8 mouse cellular contexts compared by ENCODE assay signal in genomic region chr11:6388126-6388725, GRCm38 (mm10). TPM values are rescaled to one million over a fixed set of nuclear protein-coding genes. Genes with fewer than 3 reads are reported as not detected.
DNase-seq lines count a peak whose midpoint lies in the region; ATAC-seq and TF ChIP-seq lines count a peak whose summit lies in the region.

No protein-coding gene starts in this region.

- H3K36me3 ChIP-seq in kidney, embryonic 16.5 days (ENCODE audit: insufficient read depth, low read length), result no peaks in the 10 kb centered on the region
- H3K36me3 ChIP-seq in embryonic facial prominence, embryonic 11.5 days (replicated peaks; ENCODE audit: control insufficient read depth, insufficient read depth, low read depth, low read length), result no peaks in the 10 kb centered on the region; the same call in none of the 2 replicates
- peaks cover 10% of the 10 kb centered on the region for H3K36me3 ChIP-seq in hindbrain, embryonic 16.5 days (ENCODE audit: control insufficient read depth, insufficient read depth, low read length)
- H3K36me3 ChIP-seq in midbrain, postnatal 0 days (ENCODE audit: insufficient read depth, low read length), result 0 out of 2 replicates have a peak, but pooled peaks cover 2% of the 10 kb centered on the region

- peak overlapping the region; percentile 90; the same call in 1 of the 2 replicates for H3K9ac ChIP-seq in kidney, embryonic 16.5 days (replicated peaks; ENCODE audit: low read length)
- peak overlapping the region; percentile 87 for H3K9ac ChIP-seq in embryonic facial prominence, embryonic 11.5 days (replicated peaks; ENCODE audit: low read length)
- H3K9ac ChIP-seq in hindbrain, embryonic 16.5 days (ENCODE audit: low read depth, low read length), result no peak overlapping the region
- peak overlapping the region; percentile 89; the same call in 1 of the 2 replicates for H3K9ac ChIP-seq in midbrain, postnatal 0 days (replicated peaks; ENCODE audit: low read length, poor library complexity, severe bottlenecking)

- peak overlapping the region; percentile 85 for H3K4me2 ChIP-seq in kidney, embryonic 16.5 days (replicated peaks; ENCODE audit: low read depth, low read length)
- H3K4me2 ChIP-seq in embryonic facial prominence, embryonic 11.5 days (ENCODE audit: low read depth, low read length), result no peak overlapping the region
- peak overlapping the region; percentile 48 for H3K4me2 ChIP-seq in hindbrain, embryonic 16.5 days (ENCODE audit: low read length)
- H3K4me2 ChIP-seq in midbrain, postnatal 0 days (ENCODE audit: low read depth, low read length, poor library complexity, severe bottlenecking), result peak overlapping the region; percentile 75

- peak overlapping the region; percentile 95 for H3K4me3 ChIP-seq in kidney, embryonic 16.5 days (ENCODE audit: low read length)
- no peak overlapping the region; the same call in 1 of the 2 replicates for H3K4me3 ChIP-seq in embryonic facial prominence, embryonic 11.5 days (ENCODE audit: low read depth, low read length)
- H3K4me3 ChIP-seq in hindbrain, embryonic 16.5 days (ENCODE audit: low read length), result peak overlapping the region; percentile 91
- peak overlapping the region; percentile 89 for H3K4me3 ChIP-seq in midbrain, postnatal 0 days (ENCODE audit: low read depth, low read length)

- H3K9me3 ChIP-seq in kidney, embryonic 16.5 days (ENCODE audit: low read length), result no peaks in the 10 kb centered on the region
- H3K9me3 ChIP-seq in embryonic facial prominence, embryonic 11.5 days (replicated peaks; ENCODE audit: control insufficient read depth, low read length), result no peaks in the 10 kb centered on the region
- H3K9me3 ChIP-seq in hindbrain, embryonic 16.5 days (ENCODE audit: control insufficient read depth, low read length), result no peaks in the 10 kb centered on the region
- no peaks in the 10 kb centered on the region for H3K9me3 ChIP-seq in midbrain, postnatal 0 days (ENCODE audit: low read length)

- TF ChIP-seq CTCF in midbrain, postnatal 0 days (IDR thresholded peaks at IDR 0.05), result no peak

- peaks cover 12% of the 10 kb centered on the region for H3K4me1 ChIP-seq in kidney, embryonic 16.5 days (ENCODE audit: insufficient read depth, low read length)
- H3K4me1 ChIP-seq in embryonic facial prominence, embryonic 11.5 days (ENCODE audit: control insufficient read depth, insufficient read depth, low read length), result no peaks in the 10 kb centered on the region
- peaks cover 16% of the 10 kb centered on the region for H3K4me1 ChIP-seq in hindbrain, embryonic 16.5 days (ENCODE audit: control insufficient read depth, insufficient read depth, low read depth, low read length)
- peaks cover 11% of the 10 kb centered on the region; the same call in 1 of the 2 replicates for H3K4me1 ChIP-seq in midbrain, postnatal 0 days (ENCODE audit: insufficient read depth, low read length)

- 91% methylated on average over 6 of the region's 6 CpGs for WGBS in kidney, embryonic 16.5 days
- WGBS in embryonic facial prominence, embryonic 11.5 days, result 87% methylated on average over 6 of the region's 6 CpGs
- 87% methylated on average over 6 of the region's 6 CpGs for WGBS in hindbrain, embryonic 16.5 days
- 90% methylated on average over 6 of the region's 6 CpGs for WGBS in midbrain, postnatal 0 days

- no peak for ATAC-seq in kidney, embryonic 16.5 days (ENCODE audit: low FRiP score, low TSS enrichment)
- no peak for ATAC-seq in embryonic facial prominence, embryonic 11.5 days (replicated peaks; ENCODE audit: insufficient number of reproducible peaks, low FRiP score, low TSS enrichment, low read depth)
- no peak for ATAC-seq in hindbrain, embryonic 16.5 days
- no peak for ATAC-seq in midbrain, postnatal 0 days (ENCODE audit: low FRiP score)

- no peaks in the 10 kb centered on the region for H3K27me3 ChIP-seq in kidney, embryonic 16.5 days (ENCODE audit: insufficient read depth, low read length)
- H3K27me3 ChIP-seq in embryonic facial prominence, embryonic 11.5 days (ENCODE audit: control insufficient read depth, insufficient read depth, low read length), result no peaks in the 10 kb centered on the region
- H3K27me3 ChIP-seq in hindbrain, embryonic 16.5 days (replicated peaks; ENCODE audit: control insufficient read depth, insufficient read depth, low read length), result no peaks in the 10 kb centered on the region
- H3K27me3 ChIP-seq in midbrain, postnatal 0 days (ENCODE audit: insufficient read depth, low read length), result no peaks in the 10 kb centered on the region

- no peak for DNase-seq in kidney, adult 11 months
- no peak for DNase-seq in embryonic facial prominence, embryonic 11.5 days (ENCODE audit: low spot score)
- no peak for DNase-seq in midbrain, postnatal 0 days (ENCODE audit: low spot score)
- DNase-seq in left cerebral cortex, postnatal 10 days (ENCODE audit: extremely low spot score in 1 of 2, low spot score in 2 of 2), result no peak
- no peak for DNase-seq in thymus, postnatal 4 days
- no peak for DNase-seq in left cerebral cortex, adult 9 months (ENCODE audit: low spot score in 2 of 2)

- H3K27ac ChIP-seq in kidney, embryonic 16.5 days (ENCODE audit: low read length), result peak overlapping the region; percentile 97
- no peak overlapping the region for H3K27ac ChIP-seq in embryonic facial prominence, embryonic 11.5 days (replicated peaks; ENCODE audit: low read depth, low read length)
- peak overlapping the region; percentile 95 for H3K27ac ChIP-seq in hindbrain, embryonic 16.5 days (ENCODE audit: low read depth, low read length)
- peak overlapping the region; percentile 83; the same call in 1 of the 2 replicates for H3K27ac ChIP-seq in midbrain, postnatal 0 days (ENCODE audit: low read depth, low read length)

- intact Hi-C loops in left cerebral cortex, postnatal 10 days (cut with DNase I), result no loop called here

RNA-seq across cellular contexts. Expression of gene Zmiz2, which starts 0.6 kb away (rescaled TPM):
- polyA plus RNA-seq in kidney, embryonic 16.5 days (2015; fragmentation: Nextera tagmentation; extraction: Ambion mirVana), result 11.7 and 12.5 TPM in 2 replicates
- polyA plus RNA-seq in embryonic facial prominence, embryonic 11.5 days (2014; fragmentation: Nextera tagmentation; extraction: Ambion mirVana), result 9.0 and 9.6 TPM in 2 replicates
- 29.1 and 29.6 TPM in 2 replicates for polyA plus RNA-seq in hindbrain, embryonic 16.5 days (2015; fragmentation: Nextera tagmentation; extraction: Ambion mirVana)
- total RNA-seq in midbrain, postnatal 0 days (2014; rRNA removed), result 139 and 153 TPM in 2 replicates
- polyA plus RNA-seq in midbrain, postnatal 0 days (2015; fragmentation: Nextera tagmentation; extraction: Ambion mirVana), result 33.7 and 36.0 TPM in 2 replicates
- 100 to 1,000 TPM; 199 to 203 TPM for total RNA-seq in left cerebral cortex, postnatal 10 days (2021)

RNA-seq across cellular contexts. Expression of gene Ppia, which starts 27.0 kb away (rescaled TPM):
- polyA plus RNA-seq in kidney, embryonic 16.5 days (2015; fragmentation: Nextera tagmentation; extraction: Ambion mirVana), result 4,884 and 4,942 TPM in 2 replicates
- polyA plus RNA-seq in embryonic facial prominence, embryonic 11.5 days (2014; fragmentation: Nextera tagmentation; extraction: Ambion mirVana), result 5,819 and 6,203 TPM in 2 replicates
- 4,094 and 4,423 TPM in 2 replicates for polyA plus RNA-seq in hindbrain, embryonic 16.5 days (2015; fragmentation: Nextera tagmentation; extraction: Ambion mirVana)
- 2,296 and 2,489 TPM in 2 replicates for total RNA-seq in midbrain, postnatal 0 days (2014; rRNA removed)
- 5,099 and 5,106 TPM in 2 replicates for polyA plus RNA-seq in midbrain, postnatal 0 days (2015; fragmentation: Nextera tagmentation; extraction: Ambion mirVana)
- 1,000 to 10,000 TPM; 2,299 to 2,355 TPM for total RNA-seq in left cerebral cortex, postnatal 10 days (2021)

RNA-seq across cellular contexts. Expression of gene H2afv, which starts 56.0 kb away (rescaled TPM):
- 560 and 596 TPM in 2 replicates for polyA plus RNA-seq in kidney, embryonic 16.5 days (2015; fragmentation: Nextera tagmentation; extraction: Ambion mirVana)
- polyA plus RNA-seq in embryonic facial prominence, embryonic 11.5 days (2014; fragmentation: Nextera tagmentation; extraction: Ambion mirVana), result 853 and 854 TPM in 2 replicates
- 223 and 239 TPM in 2 replicates for polyA plus RNA-seq in hindbrain, embryonic 16.5 days (2015; fragmentation: Nextera tagmentation; extraction: Ambion mirVana)
- 46.2 and 57.2 TPM in 2 replicates for total RNA-seq in midbrain, postnatal 0 days (2014; rRNA removed)
- polyA plus RNA-seq in midbrain, postnatal 0 days (2015; fragmentation: Nextera tagmentation; extraction: Ambion mirVana), result 133 and 142 TPM in 2 replicates
- 10 to 100 TPM; 26.6 to 28.9 TPM for total RNA-seq in left cerebral cortex, postnatal 10 days (2021)
